In genomic region chr5:122636958-122637357, GRCm38 (mm10) we compare ENCODE assay signal across 8 mouse cellular contexts. TPM values are rescaled to one million over a fixed set of nuclear protein-coding genes. Genes with fewer than 3 reads are reported as not detected.
DNase-seq lines count a peak whose midpoint lies in the region; ATAC-seq and TF ChIP-seq lines count a peak whose summit lies in the region.

No protein-coding gene starts in this region.

- no peaks in the 10 kb centered on the region for H3K9me3 ChIP-seq in limb, embryonic 11.5 days (ENCODE audit: control insufficient read depth, low read length)
- no peaks in the 10 kb centered on the region for H3K9me3 ChIP-seq in limb, embryonic 10.5 days (replicated peaks)
- H3K9me3 ChIP-seq in forebrain, postnatal 0 days (ENCODE audit: low read length) = no peaks in the 10 kb centered on the region
- no peaks in the 10 kb centered on the region for H3K9me3 ChIP-seq in liver, embryonic 12.5 days (replicated peaks)

- peak; percentile 34 for DNase-seq in limb, embryonic 11.5 days (ENCODE audit: low spot score)
- no peak for DNase-seq in limb, embryonic 10.5 days (ENCODE audit: low spot score)
- DNase-seq in forebrain, postnatal 0 days = peak; percentile 32
- peak; percentile 29 for DNase-seq in retina, embryonic 14.5 days (ENCODE audit: low spot score)
- DNase-seq in MN1 (ENCODE audit: low spot score) = no peak
- no peak for DNase-seq in spleen, adult 12 weeks (ENCODE audit: low spot score)

- H3K4me3 ChIP-seq in limb, embryonic 11.5 days (ENCODE audit: low read depth, low read length) = no peak overlapping the region
- H3K4me3 ChIP-seq in limb, embryonic 10.5 days = no peak overlapping the region
- H3K4me3 ChIP-seq in forebrain, postnatal 0 days (ENCODE audit: low read depth, low read length) = peak overlapping the region; percentile 12; the same call in 1 of the 2 replicates
- no peak overlapping the region for H3K4me3 ChIP-seq in liver, embryonic 12.5 days

- H3K27me3 ChIP-seq in limb, embryonic 11.5 days (ENCODE audit: control insufficient read depth, insufficient read depth, low read length) = no peaks in the 10 kb centered on the region
- H3K27me3 ChIP-seq in limb, embryonic 10.5 days (ENCODE audit: low read depth, poor library complexity, severe bottlenecking) = no peaks in the 10 kb centered on the region
- no peaks in the 10 kb centered on the region for H3K27me3 ChIP-seq in forebrain, postnatal 0 days (ENCODE audit: insufficient read depth, low read length)
- H3K27me3 ChIP-seq in liver, embryonic 12.5 days (replicated peaks) = 0 out of 2 replicates have a peak, but pooled peaks cover 8% of the 10 kb centered on the region

- no peak for TF ChIP-seq CTCF in forebrain, postnatal 0 days (IDR thresholded peaks at IDR 0.05; ENCODE audit: low read depth)

- no peak for ATAC-seq in limb, embryonic 11.5 days (ENCODE audit: insufficient number of reproducible peaks, low FRiP score, low TSS enrichment, low read depth)
- no peak for ATAC-seq in forebrain, postnatal 0 days
- no peak for ATAC-seq in liver, embryonic 12.5 days
- ATAC-seq in megakaryocyte progenitor cell, adult 5-6 weeks (replicated peaks; ENCODE audit: poor library complexity) = no peak

- H3K27ac ChIP-seq in limb, embryonic 11.5 days (replicated peaks; ENCODE audit: low read depth, low read length) = no peak overlapping the region
- H3K27ac ChIP-seq in limb, embryonic 10.5 days = no peak overlapping the region
- no peak overlapping the region for H3K27ac ChIP-seq in forebrain, postnatal 0 days (ENCODE audit: low read depth, low read length)
- no peak overlapping the region for H3K27ac ChIP-seq in liver, embryonic 12.5 days

- WGBS in limb, embryonic 11.5 days = 42% methylated on average over 16 of the region's 16 CpGs
- WGBS in limb, embryonic 10.5 days = 48% methylated on average over 16 of the region's 16 CpGs
- 32% methylated on average over 16 of the region's 16 CpGs for WGBS in forebrain, postnatal 0 days
- WGBS in liver, embryonic 12.5 days (ENCODE audit: insufficient replicate concordance) = 38% methylated on average over 16 of the region's 16 CpGs

- no peak overlapping the region for H3K9ac ChIP-seq in limb, embryonic 11.5 days (ENCODE audit: low read length)
- no peak overlapping the region for H3K9ac ChIP-seq in forebrain, postnatal 0 days
- no peak overlapping the region for H3K9ac ChIP-seq in liver, embryonic 12.5 days

- H3K4me2 ChIP-seq in limb, embryonic 11.5 days (ENCODE audit: low read depth, severe bottlenecking) = peak overlapping the region; percentile 23; the same call in 1 of the 2 replicates
- peak overlapping the region; percentile 41 for H3K4me2 ChIP-seq in forebrain, postnatal 0 days (ENCODE audit: low read depth)
- peak overlapping the region; percentile 33 for H3K4me2 ChIP-seq in liver, embryonic 12.5 days

- H3K4me1 ChIP-seq in limb, embryonic 11.5 days (ENCODE audit: control insufficient read depth, insufficient read depth, low read length) = no peaks in the 10 kb centered on the region
- H3K4me1 ChIP-seq in limb, embryonic 10.5 days = peaks cover 8% of the 10 kb centered on the region; the same call in 1 of the 2 replicates
- no peaks in the 10 kb centered on the region for H3K4me1 ChIP-seq in forebrain, postnatal 0 days (ENCODE audit: insufficient read depth)
- H3K4me1 ChIP-seq in liver, embryonic 12.5 days = peaks cover 18% of the 10 kb centered on the region

- no peaks in the 10 kb centered on the region for H3K36me3 ChIP-seq in limb, embryonic 11.5 days (ENCODE audit: control insufficient read depth, insufficient read depth, low read length)
- no peaks in the 10 kb centered on the region for H3K36me3 ChIP-seq in limb, embryonic 10.5 days
- H3K36me3 ChIP-seq in forebrain, postnatal 0 days (ENCODE audit: insufficient read depth) = no peaks in the 10 kb centered on the region
- no peaks in the 10 kb centered on the region for H3K36me3 ChIP-seq in liver, embryonic 12.5 days

RNA-seq across cellular contexts. Expression of gene P2rx7, which starts 6.8 kb away (rescaled TPM):
- polyA plus RNA-seq in limb, embryonic 11.5 days (2014; fragmentation: Nextera tagmentation; extraction: Ambion mirVana) = 0.32 and 0.45 TPM in 2 replicates
- polyA plus RNA-seq in limb, embryonic 10.5 days (2016; fragmentation: Nextera tagmentation; extraction: Ambion mirVana) = 0.08 TPM in 1 of 2 replicates, not detected in the other
- total RNA-seq in forebrain, postnatal 0 days (2014; rRNA removed) = 6.0 and 7.2 TPM in 2 replicates
- 1.9 and 2.7 TPM in 2 replicates for polyA plus RNA-seq in forebrain, postnatal 0 days (2015; fragmentation: Nextera tagmentation; extraction: Ambion mirVana)
- 1.1 and 1.2 TPM in 2 replicates for polyA plus RNA-seq in liver, embryonic 12.5 days (2016; fragmentation: Nextera tagmentation; extraction: Ambion mirVana)
- total RNA-seq in megakaryocyte progenitor cell, adult 5-6 weeks (2015) = 6.1 and 8.3 TPM in 2 replicates
- total RNA-seq in megakaryocyte progenitor cell, adult 5-6 weeks (2017) = 8.5 and 11.6 TPM in 2 replicates

RNA-seq across cellular contexts. Expression of gene Ift81, which starts 22.6 kb away (rescaled TPM):
- polyA plus RNA-seq in limb, embryonic 11.5 days (2014; fragmentation: Nextera tagmentation; extraction: Ambion mirVana) = 39.6 and 41.6 TPM in 2 replicates
- polyA plus RNA-seq in limb, embryonic 10.5 days (2016; fragmentation: Nextera tagmentation; extraction: Ambion mirVana) = 35.3 and 42.2 TPM in 2 replicates
- 46.0 and 48.1 TPM in 2 replicates for total RNA-seq in forebrain, postnatal 0 days (2014; rRNA removed)
- polyA plus RNA-seq in forebrain, postnatal 0 days (2015; fragmentation: Nextera tagmentation; extraction: Ambion mirVana) = 62.9 and 67.0 TPM in 2 replicates
- 4.6 and 7.0 TPM in 2 replicates for polyA plus RNA-seq in liver, embryonic 12.5 days (2016; fragmentation: Nextera tagmentation; extraction: Ambion mirVana)
- 2.7 and 4.5 TPM in 2 replicates for total RNA-seq in megakaryocyte progenitor cell, adult 5-6 weeks (2015)
- 1.8 and 6.0 TPM in 2 replicates for total RNA-seq in megakaryocyte progenitor cell, adult 5-6 weeks (2017)

Comparison
In these comparisons a context has a peak if more than half of its experiments do, and no peak if none do; other contexts are left out.
1. DNase-seq: peak in limb, embryonic 11.5 days (single experiment), forebrain, postnatal 0 days (single experiment) and retina, embryonic 14.5 days (single experiment); none in limb, embryonic 10.5 days (single experiment), MN1 (single experiment) and spleen, adult 12 weeks (single experiment).
2. Peak in every context shown above with its lines, with median percentiles within 50 percentile points of each other: H3K4me2 ChIP-seq.